Mouse (Mus musculus): ENCODE data around the gene Thsd4.
"Not testable (repeated sequence)": the region's sequence is repeated elsewhere in the genome, so short reads cannot be mapped to it uniquely, and the experiment has no call there.

The Thsd4 gene

DNA sequence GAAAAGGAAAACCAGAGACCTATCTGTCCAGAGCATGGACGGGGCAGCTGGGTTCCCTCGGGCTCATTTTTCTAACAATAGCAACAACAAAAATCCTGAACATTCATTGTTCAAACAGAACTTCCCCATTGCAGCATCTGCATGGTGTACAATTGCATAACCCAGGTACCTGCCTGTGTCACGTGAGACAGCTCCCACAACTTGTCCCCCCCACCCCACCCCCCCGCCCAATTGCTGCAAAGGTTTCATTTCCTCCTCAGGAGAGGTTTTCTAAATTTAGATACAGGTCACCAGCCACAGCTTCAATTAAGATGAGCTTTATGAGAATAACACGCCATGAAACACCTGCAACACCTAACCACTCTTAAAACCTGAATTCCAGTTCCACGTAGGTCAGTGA is 303.4 kb downstream of the Thsd4 start:
- DNase-seq (ENCODE audit: low read depth, low spot score) = no peak

DNA sequence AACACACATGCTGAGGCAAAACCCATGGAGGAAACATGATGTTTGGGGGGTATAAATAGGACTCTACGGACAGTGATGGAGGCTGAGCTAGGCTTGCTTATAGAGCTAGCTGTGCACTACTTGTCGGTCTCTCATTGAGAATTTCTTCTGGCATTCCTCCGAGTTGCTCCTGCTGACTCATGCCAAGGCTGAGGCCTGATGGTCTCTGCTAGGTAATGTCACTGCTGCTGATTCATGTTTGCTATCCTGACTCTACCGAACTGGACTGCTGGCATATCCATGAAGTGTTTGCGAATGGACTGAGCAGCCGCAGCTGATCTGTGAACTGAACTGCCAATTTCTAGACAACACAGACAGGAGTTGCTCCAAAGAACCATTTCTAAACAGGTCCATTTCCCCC is 305.8 kb downstream of the Thsd4 start:
- DNase-seq (ENCODE audit: low read depth, low spot score) = peak; percentile 78

DNA sequence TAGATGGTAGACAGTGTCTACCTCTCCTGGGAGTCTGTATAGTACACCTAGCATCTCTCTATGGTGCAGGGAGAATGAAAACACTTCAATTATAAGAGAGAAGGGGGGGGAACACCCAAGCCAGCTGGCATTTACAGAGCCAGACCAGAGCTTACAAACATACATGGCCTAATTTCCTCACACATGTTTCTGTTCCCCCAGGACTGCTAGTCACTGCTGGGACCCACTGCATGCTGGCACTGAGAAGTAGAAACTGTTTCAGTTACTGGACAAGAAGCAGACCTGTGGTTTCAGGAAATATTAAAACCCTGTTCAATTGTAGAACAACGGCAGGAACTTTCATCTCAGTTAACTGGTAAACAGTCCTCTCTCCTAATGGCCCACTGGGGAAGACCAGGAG is 308.7 kb downstream of the Thsd4 start:
- DNase-seq (ENCODE audit: low read depth, low spot score) = no peak

DNA sequence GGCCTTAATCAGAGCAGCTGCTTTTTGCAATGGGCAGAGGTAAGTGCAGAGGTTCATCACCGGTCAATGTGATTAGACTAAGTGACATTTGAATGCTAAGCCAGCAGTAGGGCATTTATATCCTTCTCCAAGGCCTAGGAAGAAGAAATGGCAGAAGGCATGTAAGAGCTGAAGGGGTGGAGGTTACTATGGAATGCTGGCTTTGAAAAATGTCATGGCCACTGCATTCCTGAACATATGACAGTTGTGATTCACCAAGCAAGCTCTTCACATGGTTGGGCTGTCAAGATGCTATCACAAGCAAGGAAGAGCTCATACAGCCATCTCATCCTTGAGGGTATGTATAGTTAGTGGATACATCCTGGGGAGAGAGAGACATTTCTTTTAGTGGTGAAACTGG is 313.0 kb downstream of the Thsd4 start:
- peak; percentile 72 for DNase-seq (ENCODE audit: low read depth, low spot score)

DNA sequence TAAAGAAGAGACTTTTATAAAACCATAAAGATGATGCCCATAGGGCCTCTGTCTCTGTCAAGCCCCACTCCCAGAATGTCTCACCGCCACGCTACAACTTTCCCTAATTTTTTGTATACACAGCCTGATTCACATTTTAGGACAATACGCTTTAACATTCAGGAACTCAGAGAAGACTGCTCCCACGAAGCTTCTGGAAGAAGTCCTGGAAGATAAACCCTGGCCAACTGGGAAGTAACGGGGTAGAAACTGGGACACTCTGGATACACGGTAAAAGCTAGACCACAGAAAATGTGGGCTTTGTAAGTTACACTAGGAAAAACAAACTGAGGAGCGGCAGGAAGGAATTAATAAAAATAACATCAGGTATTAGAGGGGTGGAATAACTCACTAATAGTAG is 318.7 kb downstream of the Thsd4 start:
- DNase-seq (ENCODE audit: low read depth, low spot score) = no peak

DNA sequence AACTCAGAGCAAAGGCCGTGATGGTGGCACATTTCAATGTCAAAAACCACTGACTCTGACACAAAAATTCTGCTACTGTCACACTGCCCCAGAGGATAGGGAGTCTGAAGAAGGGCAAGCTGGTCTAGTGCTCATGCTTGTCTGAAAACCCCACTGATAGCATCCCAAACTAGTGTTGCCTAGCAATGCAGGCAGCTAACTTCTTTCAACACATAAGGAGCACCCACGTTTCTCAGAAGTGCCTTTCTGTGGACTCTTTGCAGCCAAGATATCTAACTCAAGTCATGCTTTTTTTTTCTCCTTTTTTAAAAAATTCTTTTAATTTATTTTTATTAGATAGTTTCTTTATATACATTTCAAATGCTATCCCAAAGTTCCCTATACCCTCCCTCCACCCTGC is 321.4 kb downstream of the Thsd4 start:
- DNase-seq (ENCODE audit: low read depth, low spot score) = no peak

DNA sequence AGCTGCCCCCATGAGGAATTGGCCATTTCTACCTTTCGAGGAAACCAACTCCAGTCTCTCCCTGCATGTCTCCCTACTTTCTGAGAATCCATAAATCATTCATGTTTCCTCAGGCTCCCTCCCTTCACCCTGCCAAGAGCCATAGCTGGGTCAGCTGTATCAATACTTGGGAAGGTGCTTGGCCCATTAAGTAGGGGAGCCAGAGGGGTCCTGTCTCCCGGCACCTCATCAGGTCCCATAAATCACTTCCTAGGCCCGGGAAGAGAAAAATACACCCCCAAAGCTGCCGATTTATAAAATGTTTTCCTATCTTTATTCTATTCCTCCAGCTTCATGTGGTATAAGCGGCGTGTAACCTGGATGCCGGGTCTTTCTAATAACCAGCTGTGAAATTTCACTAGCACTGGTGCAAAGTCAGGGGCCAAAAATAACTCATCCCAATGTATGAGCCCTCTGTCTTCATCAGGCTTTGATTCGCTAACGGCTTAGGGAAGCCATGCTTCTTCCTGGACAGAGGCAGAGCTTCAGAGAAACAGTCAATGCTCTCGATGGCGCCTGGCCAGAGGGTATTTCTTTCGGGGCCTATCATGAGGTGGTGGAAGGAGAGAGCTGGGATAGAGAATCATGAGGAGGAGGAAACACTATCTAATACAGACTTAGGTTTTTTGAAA is 323.2 kb downstream of the Thsd4 start:
- no peak for DNase-seq (ENCODE audit: low read depth, low spot score)

DNA sequence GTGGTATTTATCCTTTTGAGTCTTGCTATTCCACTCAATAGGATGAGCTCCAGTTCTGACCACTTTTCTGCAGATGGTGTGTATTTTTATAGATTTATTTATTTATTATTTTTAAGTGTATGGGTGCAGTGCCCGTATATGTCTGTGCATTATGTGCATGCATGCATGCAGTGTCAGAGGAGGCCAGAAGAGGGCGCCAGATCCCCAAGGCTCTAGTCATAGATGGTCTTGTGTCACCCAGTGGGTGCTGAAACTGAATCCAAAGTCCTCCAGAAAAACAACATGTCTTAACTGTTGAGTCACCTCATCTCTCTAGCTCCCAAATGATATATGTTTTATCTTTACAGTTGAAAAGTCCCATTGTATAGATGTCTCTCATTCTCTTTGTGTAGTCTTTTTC is 326.3 kb downstream of the Thsd4 start:
- no peak for DNase-seq (ENCODE audit: low read depth, low spot score)

DNA sequence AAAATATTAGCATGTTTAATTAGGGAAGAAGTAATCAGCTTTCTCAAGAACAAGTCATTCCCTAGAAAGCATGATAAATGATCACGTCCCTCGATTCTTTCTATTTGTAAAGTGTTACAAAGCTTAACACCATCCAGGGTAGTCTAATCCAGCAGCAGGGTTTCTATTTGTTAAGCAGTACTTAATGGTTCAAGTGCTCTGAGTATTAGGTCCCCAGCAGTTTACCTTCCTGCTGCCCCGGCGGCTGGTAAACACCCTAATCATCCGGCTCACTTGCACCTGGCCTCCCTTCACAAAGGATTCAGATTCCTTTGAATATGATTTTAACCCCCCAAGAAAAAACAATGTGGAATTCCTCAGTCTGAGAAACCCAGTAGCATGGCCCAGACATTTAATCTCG is 326.9 kb downstream of the Thsd4 start:
- DNase-seq (ENCODE audit: low read depth, low spot score) = no peak

DNA sequence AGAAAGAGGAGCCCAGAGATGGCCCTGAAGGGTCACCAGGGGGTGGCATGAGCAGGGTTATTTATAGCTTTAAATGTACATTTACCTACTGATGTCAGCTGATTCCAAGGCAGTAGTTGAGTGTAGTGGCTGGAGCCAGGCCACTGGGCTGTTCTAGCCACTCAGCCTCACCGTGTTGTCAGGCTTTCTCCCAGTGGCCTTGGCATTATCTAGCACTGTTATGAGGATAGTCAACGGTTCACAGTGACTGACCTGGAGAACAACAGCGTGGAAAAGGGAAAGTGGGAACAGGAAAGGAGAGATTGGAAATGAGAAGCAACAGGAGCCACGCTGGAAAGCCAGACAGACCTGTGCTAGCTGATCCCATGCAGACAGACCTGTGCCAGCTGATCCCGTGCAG is 329.5 kb downstream of the Thsd4 start:
- no peak for DNase-seq (ENCODE audit: low read depth, low spot score)

DNA sequence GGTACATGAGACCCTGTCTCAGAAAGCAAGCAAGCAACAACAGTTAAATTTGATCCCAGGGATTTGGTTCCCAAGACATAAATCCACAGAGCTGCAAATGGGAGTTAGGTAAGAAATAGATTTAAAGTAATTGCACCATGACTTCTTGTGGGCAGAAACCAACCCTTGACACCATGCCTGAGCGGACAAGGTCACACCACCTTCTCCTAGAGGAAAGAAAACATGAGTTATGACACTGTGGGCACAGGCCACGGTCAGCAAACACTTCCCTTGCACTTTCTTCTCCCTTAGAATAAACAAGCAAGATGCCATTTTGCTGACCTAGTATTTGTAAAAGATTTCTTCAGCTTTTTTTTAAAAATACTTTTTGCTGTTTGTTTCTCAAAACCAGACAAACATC is 334.4 kb downstream of the Thsd4 start:
- DNase-seq (ENCODE audit: low read depth, low spot score) = no peak

DNA sequence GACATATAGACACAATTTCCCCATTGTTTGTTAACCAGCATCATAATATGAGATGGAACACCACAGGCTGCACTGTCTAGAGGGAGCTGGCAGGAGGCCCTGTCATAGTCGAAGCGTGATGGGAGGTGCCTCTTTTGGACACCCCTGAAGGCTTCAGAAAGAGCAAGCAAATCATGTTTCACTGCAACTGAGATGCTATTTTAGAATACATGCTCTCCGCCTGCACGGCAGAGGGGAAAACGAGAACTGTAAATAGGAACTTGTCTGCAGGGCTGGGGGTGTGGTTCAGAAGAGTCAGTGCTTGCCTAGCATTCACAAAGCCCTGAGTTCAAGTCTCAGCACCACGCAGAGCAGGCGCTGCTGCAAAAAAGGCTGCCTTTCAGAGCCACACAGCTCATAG is 334.9 kb downstream of the Thsd4 start:
- no peak for DNase-seq (ENCODE audit: low read depth, low spot score)

DNA sequence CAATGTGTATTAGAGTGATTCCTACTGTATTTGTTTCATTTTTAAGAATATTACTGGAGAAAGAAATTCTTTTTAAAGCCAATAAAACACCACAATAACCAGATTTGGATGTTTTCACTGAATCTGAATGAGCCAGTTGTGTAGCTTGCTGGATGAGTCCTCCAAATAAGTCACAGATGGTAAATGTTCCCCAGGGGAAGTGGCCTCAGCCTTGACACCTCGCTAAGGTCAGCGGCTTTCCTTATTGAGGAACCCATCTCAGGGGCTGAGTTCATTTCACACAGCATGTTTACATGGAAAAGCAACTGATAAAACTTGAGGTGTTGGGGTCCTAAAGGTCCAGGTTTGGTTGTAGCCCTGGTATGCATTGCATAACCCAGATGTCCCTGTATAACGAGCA is 337.8 kb downstream of the Thsd4 start:
- DNase-seq (ENCODE audit: low read depth, low spot score) = no peak

DNA sequence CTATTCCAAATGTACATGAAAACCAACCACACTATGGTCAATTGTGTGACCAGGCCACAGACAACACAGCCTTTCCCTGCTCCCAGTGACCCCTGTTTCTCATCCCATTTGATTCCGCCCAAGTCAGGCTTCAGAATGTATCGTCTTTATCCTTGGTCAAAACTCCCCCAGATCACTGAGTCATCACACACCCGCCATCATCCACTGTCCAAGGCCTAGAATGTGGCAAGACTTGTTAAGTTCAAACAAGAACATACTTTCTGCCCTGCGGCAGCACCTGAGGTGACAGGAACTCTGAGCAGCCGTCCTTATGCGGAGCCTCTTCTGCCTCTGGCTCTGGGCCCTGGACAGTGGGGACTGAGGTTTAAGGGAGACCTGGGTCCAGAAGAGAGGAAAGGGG is 339.5 kb downstream of the Thsd4 start:
- DNase-seq (ENCODE audit: low read depth, low spot score) = no peak

DNA sequence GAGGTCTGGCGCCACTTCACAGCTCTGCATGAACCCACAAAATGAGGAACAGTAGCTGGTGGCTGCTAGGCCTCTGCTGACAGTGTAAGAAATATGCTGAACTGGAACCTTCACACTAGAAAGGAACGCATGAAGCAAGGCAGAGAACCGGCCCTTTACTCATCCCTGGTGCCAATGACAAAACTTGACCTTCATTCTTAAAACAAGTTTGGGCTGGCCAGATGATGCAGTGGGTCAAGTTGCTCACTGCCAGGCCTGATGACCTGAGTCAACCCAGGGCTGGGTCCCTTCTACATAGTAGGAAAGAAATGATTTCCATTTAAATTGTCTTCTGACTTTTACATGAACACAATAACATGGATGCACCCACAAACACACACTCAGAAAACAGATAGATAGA is 340.9 kb downstream of the Thsd4 start:
- no peak for DNase-seq (ENCODE audit: low read depth, low spot score)

DNA sequence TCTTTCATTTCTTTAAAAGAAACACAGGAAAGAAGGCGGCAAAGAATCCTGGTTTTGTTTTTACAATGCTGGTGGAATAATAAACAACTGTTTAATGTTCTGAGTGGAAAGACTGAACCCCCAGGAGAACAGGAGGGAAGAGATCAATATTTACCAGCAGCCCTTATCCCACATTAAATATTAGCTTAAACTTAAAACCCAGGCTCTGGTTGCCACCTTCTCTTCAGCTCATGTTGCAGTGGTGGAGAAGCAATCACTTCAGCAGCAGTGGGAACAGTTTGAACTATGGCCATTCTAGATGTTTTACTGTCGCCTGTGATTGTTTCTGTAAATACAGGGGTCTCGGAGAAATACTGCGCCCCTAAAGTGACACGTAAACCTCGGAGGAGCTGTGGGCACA is 341.7 kb downstream of the Thsd4 start:
- no peak for DNase-seq (ENCODE audit: low read depth, low spot score)

DNA sequence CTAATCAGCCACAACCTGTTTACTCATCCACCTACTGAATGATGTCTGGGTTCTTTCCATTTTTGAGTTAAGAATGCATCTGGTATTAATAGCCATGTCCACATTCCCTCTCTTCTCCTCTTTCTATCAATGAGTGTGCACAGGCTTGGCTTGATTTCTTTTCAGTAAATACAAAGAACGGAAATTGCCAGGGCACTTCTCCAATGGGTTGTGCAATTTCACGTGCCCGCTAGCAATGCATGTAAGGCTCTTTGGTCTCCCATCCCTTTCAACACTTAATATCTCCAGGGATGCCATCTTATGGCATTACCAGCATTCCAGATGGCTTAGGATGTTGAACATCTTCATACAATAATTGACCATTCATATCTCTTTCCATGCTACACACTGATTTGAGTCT is 345.5 kb downstream of the Thsd4 start:
- peak; percentile 10 for DNase-seq (ENCODE audit: low read depth, low spot score)

DNA sequence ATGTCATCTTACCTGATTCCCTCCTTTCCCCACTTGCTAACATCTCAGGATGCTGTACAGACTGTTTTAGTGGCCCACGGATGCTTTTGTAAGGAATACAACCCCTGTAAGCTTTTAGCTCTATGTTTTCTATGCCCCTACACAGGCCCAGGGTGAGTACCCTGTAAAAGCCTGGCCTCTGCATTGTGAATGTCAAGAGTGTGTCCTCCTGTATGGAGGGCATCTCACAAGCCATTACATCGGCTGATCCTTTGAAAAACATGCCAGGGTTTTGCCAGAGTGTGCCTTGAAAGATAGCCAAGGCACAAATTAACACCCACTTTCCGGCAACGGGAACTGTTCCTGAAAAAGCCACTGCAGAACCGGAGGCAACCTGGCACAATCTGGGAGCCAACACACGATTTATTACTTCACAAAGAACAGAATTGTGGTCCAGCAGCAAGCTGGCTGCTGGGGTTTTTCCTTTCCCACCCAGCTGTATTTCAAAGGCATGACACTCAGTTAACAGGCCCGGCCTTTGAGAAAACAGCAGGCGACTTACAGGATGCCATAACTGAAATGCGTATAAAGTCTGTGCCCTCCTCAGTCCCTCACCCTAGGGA is 349.3 kb downstream of the Thsd4 start:
- not testable (repeated sequence) for DNase-seq (ENCODE audit: low read depth, low spot score)

DNA sequence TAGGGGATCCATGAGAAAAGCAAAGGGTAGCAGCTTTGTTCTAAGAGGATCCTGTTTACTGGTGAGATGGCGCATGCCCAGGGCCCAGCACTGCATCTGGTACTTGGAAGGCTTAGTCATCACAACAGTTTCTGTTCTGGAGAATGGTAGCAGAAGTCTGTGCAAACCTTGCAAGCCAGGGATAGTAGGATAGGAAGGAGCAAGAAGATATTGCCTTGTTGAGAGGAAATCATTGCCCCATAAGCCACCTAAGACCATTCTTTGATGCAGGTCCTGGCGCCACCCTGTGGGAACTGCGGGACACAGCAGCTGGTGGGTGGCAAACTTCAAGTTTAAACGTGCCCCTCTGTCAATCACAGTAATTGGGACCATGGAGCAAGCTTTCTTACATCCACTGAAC is 354.9 kb downstream of the Thsd4 start:
- peak; percentile 27 for DNase-seq (ENCODE audit: low read depth, low spot score)

DNA sequence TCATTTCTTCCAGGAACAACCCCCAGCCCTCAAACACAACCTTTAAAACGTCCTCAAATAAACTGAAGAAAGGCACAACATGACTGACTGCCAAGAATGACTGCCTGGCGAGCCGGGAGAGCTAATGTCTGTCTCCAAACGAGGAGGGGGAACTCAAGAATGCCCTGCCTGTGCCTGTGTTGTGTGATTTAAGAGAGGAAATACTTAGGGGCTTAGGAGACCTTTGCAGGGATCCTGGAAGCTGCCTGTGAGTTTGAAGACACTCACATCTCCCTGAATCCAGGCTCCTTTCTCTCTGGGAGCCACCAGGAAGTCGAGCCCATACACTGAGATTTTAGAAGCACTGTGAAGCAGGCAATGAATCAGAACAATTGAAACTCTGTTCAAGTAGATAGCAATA is 361.0 kb downstream of the Thsd4 start:
- DNase-seq (ENCODE audit: low read depth, low spot score) = no peak

DNA sequence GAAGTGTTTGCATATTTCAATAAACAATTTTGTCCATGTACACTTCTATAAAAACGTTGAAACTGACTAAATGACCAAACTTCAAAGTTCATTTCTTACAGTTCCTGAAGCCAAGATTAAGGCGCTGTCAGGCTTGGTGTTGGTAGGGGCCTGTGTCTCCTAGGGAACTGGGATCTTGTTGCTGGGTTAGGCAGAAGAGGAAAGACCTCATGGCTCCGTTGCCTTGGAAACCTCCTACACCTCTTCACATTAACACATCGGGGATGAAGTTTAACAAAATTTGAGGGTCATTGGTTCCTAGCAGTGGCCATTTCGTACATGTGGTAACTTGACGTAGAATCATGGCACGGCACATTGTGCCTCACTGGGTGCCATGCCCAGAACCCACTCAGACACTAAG is 361.7 kb downstream of the Thsd4 start:
- DNase-seq (ENCODE audit: low read depth, low spot score) = no peak

DNA sequence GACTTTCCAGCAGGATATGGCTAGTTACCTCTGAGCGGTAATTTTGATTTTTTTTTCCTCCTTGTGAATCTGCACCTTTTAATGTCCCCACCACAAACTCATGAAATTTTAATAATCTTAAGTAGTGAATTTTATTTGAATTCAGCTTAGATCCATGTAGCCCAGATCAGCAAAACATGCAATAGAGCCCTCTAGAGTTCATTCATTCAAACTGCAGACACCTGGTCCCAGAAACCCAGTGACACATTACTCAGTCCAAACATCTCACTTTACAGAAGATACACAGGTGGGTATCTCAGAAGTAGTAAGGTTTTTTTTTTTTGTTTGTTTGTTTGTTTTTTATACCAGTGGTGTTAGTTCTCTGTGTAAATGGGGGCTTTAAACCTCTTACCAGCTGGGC is 368.9 kb downstream of the Thsd4 start:
- DNase-seq (ENCODE audit: low read depth, low spot score) = peak; percentile 42

DNA sequence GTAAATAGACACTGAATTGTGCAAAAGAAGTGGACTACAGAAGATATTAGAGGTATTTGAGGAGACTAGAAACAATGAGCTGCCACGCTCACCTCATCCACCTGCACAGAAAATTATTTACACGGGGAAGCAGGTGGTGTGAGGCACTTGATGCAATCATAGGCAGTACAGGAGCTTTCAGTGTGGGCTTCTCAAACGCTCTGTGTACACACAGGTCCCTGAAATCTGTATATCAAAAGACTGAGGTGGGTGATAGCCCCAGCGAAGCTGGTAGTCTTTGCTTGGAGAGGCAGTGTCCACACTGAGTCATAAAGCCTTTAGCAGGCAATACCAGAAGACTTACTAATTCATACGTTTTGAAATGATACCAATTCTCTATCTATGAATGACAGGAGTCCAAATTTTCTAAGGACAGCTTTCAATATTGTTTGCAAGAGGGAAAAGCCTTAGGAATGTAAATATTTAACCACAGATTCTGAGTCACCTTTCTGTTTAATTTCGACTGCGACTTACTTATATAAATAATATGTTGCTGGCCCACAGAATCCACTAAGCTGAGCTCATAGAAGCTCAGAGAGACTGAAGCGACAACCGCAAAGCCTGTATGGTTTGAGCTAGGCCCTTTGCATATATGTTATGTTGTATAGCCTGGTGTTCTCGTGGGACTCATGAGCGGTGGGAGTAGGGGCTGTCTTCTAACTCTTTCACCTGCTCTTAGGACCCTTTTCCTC is 369.8 kb downstream of the Thsd4 start:
- peak; percentile 69 for DNase-seq (ENCODE audit: low read depth, low spot score)
